Mouse (Mus musculus): Measurements from ENCODE around the gene Fgfr2.

GRCm38 (mm10) chr7:132371832-132372231 is 751.3 kb downstream of the Fgfr2 start:
- TF ChIP-seq CTCF (IDR thresholded peaks at IDR 0.05; ENCODE audit: borderline replicate concordance, extremely low read depth, insufficient read depth, insufficient read length) (no peak), POLR2A (IDR thresholded peaks at IDR 0.05; ENCODE audit: borderline replicate concordance, extremely low read depth, insufficient read depth, insufficient read length, poor library complexity, severe bottlenecking) (no peak)

Data from brain, embryonic 14.5 days (tissue).